Mouse (Mus musculus) neural tube, embryonic 14.5 days (tissue): ENCODE measurements at regions not wholly inside any gene's neighbourhood (a gene's known extent, or its start where the extent isn't known, plus 50 kb on each side); places are given as distances from the start of the nearest gene placed in this dataset.
A peak's percentile ranks its signal among the peaks of the same experiment; 100 is the strongest.

Experiments
- ATAC-seq: fragments of 200-750 bp; cut with Nextera tagmentation; 2 replicates; pipeline ENCODE4 v1.8.0; 2017; ENCODE audit warnings: low read depth, mild to moderate bottlenecking, moderate TSS enrichment, moderate library complexity
- H3K27ac ChIP-seq: fragments of 300-500 bp; sonication (generic); 2 replicates; pipeline ENCODE4 v1.5.1; 2014; ENCODE audit warnings: low read depth, mild to moderate bottlenecking, control low read depth, low read length, moderate library complexity, mixed read lengths
- H3K27me3 ChIP-seq: fragments of 300-500 bp; sonication (generic); 2 replicates; pipeline ENCODE4 v1.6.1; 2014; ENCODE audit warnings: low read length; ENCODE audit not compliant: control insufficient read depth, insufficient read depth
- H3K36me3 ChIP-seq: fragments of 300-500 bp; sonication (generic); 2 replicates; pipeline ENCODE4 v1.6.1; 2014; ENCODE audit warnings: low read length, mixed read lengths; ENCODE audit not compliant: control insufficient read depth, insufficient read depth
- H3K4me1 ChIP-seq: fragments of 300-500 bp; sonication (generic); 2 replicates; pipeline ENCODE4 v1.6.1; 2014; ENCODE audit warnings: low read length; ENCODE audit not compliant: control insufficient read depth, insufficient read depth
- H3K4me2 ChIP-seq: fragments of 300-500 bp; sonication (generic); 2 replicates; pipeline ENCODE4 v1.6.1; 2014; ENCODE audit warnings: mild to moderate bottlenecking, low read depth, low read length, control low read depth
- H3K4me3 ChIP-seq: fragments of 300-500 bp; sonication (generic); 2 replicates; pipeline ENCODE4 v1.5.1; 2014; ENCODE audit warnings: low read depth, low read length, control low read depth, mixed read lengths
- H3K9ac ChIP-seq: fragments of 300-500 bp; sonication (generic); replicated peaks from 2 replicates; pipeline ENCODE4 v1.6.1; 2014; ENCODE audit warnings: low read depth, mild to moderate bottlenecking, control low read depth, low read length, mixed read lengths
- H3K9me3 ChIP-seq: fragments of 300-500 bp; sonication (generic); 2 replicates; pipeline ENCODE4 v1.6.1; 2016; ENCODE audit warnings: low read length; ENCODE audit not compliant: control insufficient read depth
- WGBS: fragments of 180-500 bp; shearing (Covaris S2); extraction: QIAGEN DNeasy Blood & Tissue Kit; methylation state at CpG from one replicate; pipeline ENCODE4 v1.1.7; 2014; 5-methylcytosine and 5-hydroxymethylcytosine counted together

GRCm38 (mm10) chr14:105429664-105430257, 171.4 kb downstream of the Ndfip2 start:
- WGBS, result 86% methylated on average over 5 of the region's 5 CpGs
- no peak for ATAC-seq
- Histone ChIP-seq H3K9ac (no peak overlapping the region), H3K4me2 (no peak overlapping the region), H3K4me1 (0 out of 2 replicates have a peak, but pooled peaks cover 4% of the 10 kb centered on the region), H3K36me3 (no peaks in the 10 kb centered on the region), H3K27me3 (no peaks in the 10 kb centered on the region), H3K4me3 (no peak overlapping the region), H3K9me3 (no peaks in the 10 kb centered on the region), H3K27ac (no peak overlapping the region)

- ATAC-seq, result peak; percentile 93; the same call in 1 of the 2 replicates
- WGBS, result 4% methylated on average over 17 of the region's 17 CpGs
Measured at GRCm38 (mm10) chr14:105427474-105427901, 169.1 kb downstream of the Ndfip2 start.

GRCm38 (mm10) chr14:105426597-105427334, 168.4 kb downstream of the Ndfip2 start:
- H3K27ac ChIP-seq, result no peak overlapping the region
- peak overlapping the region; percentile 54; the same call in 1 of the 2 replicates for H3K4me2 ChIP-seq
- 43% methylated on average over 19 of the region's 19 CpGs for WGBS

More at GRCm38 (mm10) chr14:105427474-105427901, 169.1 kb downstream of the Ndfip2 start:
- Histone ChIP-seq H3K9me3 (no peaks in the 10 kb centered on the region), H3K36me3 (no peaks in the 10 kb centered on the region), H3K4me1 (0 out of 2 replicates have a peak, but pooled peaks cover 4% of the 10 kb centered on the region), H3K27ac (no peak overlapping the region), H3K9ac (0 out of 2 replicates have a peak overlapping the region, but pooled peaks have one; percentile 21), H3K27me3 (no peaks in the 10 kb centered on the region), H3K4me2 (peak overlapping the region; percentile 54), H3K4me3 (peak overlapping the region; percentile 20; the same call in 1 of the 2 replicates)

GRCm38 (mm10) chr14:105417967-105418366, 159.6 kb downstream of the Ndfip2 start:
- H3K4me3 ChIP-seq, result no peak overlapping the region
- H3K36me3 ChIP-seq, result no peaks in the 10 kb centered on the region
- 80% methylated on average over 4 of the region's 4 CpGs for WGBS
- H3K9me3 ChIP-seq, result no peaks in the 10 kb centered on the region
- H3K27me3 ChIP-seq, result no peaks in the 10 kb centered on the region
- H3K4me1 ChIP-seq, result no peaks in the 10 kb centered on the region
- no peak overlapping the region for H3K9ac ChIP-seq
- ATAC-seq, result no peak
- H3K4me2 ChIP-seq, result no peak overlapping the region
- no peak overlapping the region for H3K27ac ChIP-seq

More at GRCm38 (mm10) chr14:105426597-105427334, 168.4 kb downstream of the Ndfip2 start:
- H3K4me3 ChIP-seq, result no peak overlapping the region
- ATAC-seq, result peak; percentile 68; the same call in 1 of the 2 replicates
- H3K9me3 ChIP-seq, result no peaks in the 10 kb centered on the region
- 0 out of 2 replicates have a peak, but pooled peaks cover 4% of the 10 kb centered on the region for H3K4me1 ChIP-seq
- no peak overlapping the region for H3K9ac ChIP-seq
- H3K27me3 ChIP-seq, result no peaks in the 10 kb centered on the region
- no peaks in the 10 kb centered on the region for H3K36me3 ChIP-seq

GRCm38 (mm10) chr14:105417458-105417960, 159.1 kb downstream of the Ndfip2 start:
- Histone ChIP-seq H3K36me3 (no peaks in the 10 kb centered on the region), H3K4me3 (no peak overlapping the region), H3K4me2 (no peak overlapping the region), H3K4me1 (no peaks in the 10 kb centered on the region), H3K27ac (no peak overlapping the region), H3K9ac (no peak overlapping the region), H3K27me3 (no peaks in the 10 kb centered on the region), H3K9me3 (no peaks in the 10 kb centered on the region)
- ATAC-seq, result no peak
- WGBS, result 66% methylated on average over 8 of the region's 8 CpGs

- Histone ChIP-seq H3K27me3 (no peaks in the 10 kb centered on the region), H3K27ac (no peak overlapping the region), H3K36me3 (no peaks in the 10 kb centered on the region), H3K9ac (no peak overlapping the region), H3K4me3 (no peak overlapping the region), H3K4me2 (no peak overlapping the region), H3K9me3 (no peaks in the 10 kb centered on the region), H3K4me1 (no peaks in the 10 kb centered on the region)
- WGBS, result 60% methylated on average over 7 of the region's 7 CpGs
- ATAC-seq, result no peak
Measured at GRCm38 (mm10) chr14:105416964-105417363, 158.6 kb downstream of the Ndfip2 start.

- no peaks in the 10 kb centered on the region for H3K4me1 ChIP-seq
- no peak overlapping the region for H3K27ac ChIP-seq
- no peaks in the 10 kb centered on the region for H3K36me3 ChIP-seq
- no peak overlapping the region for H3K4me3 ChIP-seq
- H3K4me2 ChIP-seq, result no peak overlapping the region
- H3K27me3 ChIP-seq, result no peaks in the 10 kb centered on the region
- ATAC-seq, result no peak
- no peak overlapping the region for H3K9ac ChIP-seq
- WGBS, result 95% methylated on average over 2 of the region's 2 CpGs
- no peaks in the 10 kb centered on the region for H3K9me3 ChIP-seq
Measured at GRCm38 (mm10) chr14:105404662-105405061, 146.3 kb downstream of the Ndfip2 start.

GRCm38 (mm10) chr14:105404241-105404640, 145.9 kb downstream of the Ndfip2 start:
- 93% methylated on average over 6 of the region's 6 CpGs for WGBS

GRCm38 (mm10) chr14:105403256-105403655, 144.9 kb downstream of the Ndfip2 start:
- H3K9ac ChIP-seq, result no peak overlapping the region
- H3K9me3 ChIP-seq, result no peaks in the 10 kb centered on the region
- no peaks in the 10 kb centered on the region for H3K27me3 ChIP-seq
- H3K4me1 ChIP-seq, result no peaks in the 10 kb centered on the region
- no peaks in the 10 kb centered on the region for H3K36me3 ChIP-seq
- WGBS, result 95% methylated on average over 9 of the region's 9 CpGs
- no peak for ATAC-seq
- H3K27ac ChIP-seq, result no peak overlapping the region
- no peak overlapping the region for H3K4me2 ChIP-seq
- H3K4me3 ChIP-seq, result no peak overlapping the region

More at GRCm38 (mm10) chr14:105404241-105404640, 145.9 kb downstream of the Ndfip2 start:
- no peaks in the 10 kb centered on the region for H3K27me3 ChIP-seq
- H3K36me3 ChIP-seq, result no peaks in the 10 kb centered on the region
- H3K4me1 ChIP-seq, result no peaks in the 10 kb centered on the region
- no peaks in the 10 kb centered on the region for H3K9me3 ChIP-seq
- ATAC-seq, result no peak
- H3K4me3 ChIP-seq, result no peak overlapping the region
- H3K27ac ChIP-seq, result no peak overlapping the region
- no peak overlapping the region for H3K9ac ChIP-seq
- H3K4me2 ChIP-seq, result no peak overlapping the region
